Mouse (Mus musculus): ENCODE measurements around the gene Ctbp1.

Ctbp1 gene

DNA sequence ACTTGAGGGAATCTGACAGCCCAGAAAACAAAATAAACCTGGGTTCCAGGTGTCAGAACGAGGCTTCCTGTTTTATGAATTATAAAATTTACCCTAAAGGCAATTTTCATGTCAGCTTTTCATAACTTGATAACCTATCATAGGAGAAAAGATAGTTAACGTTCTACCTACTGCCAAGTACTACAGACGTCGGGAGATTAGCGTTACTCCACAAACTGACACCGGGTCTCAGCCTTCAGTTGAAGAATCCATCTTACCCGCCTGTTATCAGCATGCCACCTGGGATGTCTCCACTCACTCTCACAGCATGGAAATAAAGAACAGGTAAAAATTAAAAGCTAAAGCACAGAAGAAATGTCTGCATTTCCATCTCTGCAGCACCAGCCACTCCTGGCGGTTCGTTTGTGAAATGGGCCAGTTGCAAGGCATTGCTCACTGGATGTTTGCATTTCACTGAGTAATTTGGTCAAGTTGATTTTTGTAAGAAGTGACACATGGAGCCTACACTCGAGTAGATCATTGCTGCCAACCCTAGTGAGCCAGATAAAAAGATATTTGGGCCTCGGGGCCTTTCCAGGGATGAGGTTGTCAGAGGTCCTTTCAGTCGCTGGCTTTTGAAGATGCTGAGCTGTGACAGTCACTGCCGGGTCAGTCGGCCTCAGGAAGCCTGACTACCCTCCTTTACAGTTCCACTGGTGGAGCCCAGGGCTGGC, 66.1 kb downstream of the Ctbp1 start:
- no peak for DNase-seq (ENCODE audit: low read depth, low spot score)

DNA sequence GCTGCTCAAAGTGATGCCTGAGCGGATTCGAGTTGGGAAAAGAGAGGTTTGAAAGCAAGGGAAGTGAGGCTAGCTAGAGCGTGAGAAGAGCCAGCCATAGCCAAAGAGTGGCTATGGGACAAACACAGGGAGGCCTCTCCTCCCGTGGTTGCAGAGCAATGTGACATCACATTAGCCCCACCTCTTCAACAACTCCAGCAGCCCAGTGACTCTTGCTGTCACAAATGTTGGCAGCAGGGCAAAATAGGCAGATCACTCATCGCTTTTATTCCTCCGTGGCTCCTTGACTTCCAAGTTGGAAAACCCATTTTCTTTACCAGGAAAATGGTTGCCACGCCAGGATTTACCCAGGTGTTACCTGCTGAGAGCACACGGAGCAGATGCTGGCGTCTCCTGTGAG, 67.7 kb downstream of the Ctbp1 start:
- no peak for DNase-seq (ENCODE audit: low read depth, low spot score)

DNA sequence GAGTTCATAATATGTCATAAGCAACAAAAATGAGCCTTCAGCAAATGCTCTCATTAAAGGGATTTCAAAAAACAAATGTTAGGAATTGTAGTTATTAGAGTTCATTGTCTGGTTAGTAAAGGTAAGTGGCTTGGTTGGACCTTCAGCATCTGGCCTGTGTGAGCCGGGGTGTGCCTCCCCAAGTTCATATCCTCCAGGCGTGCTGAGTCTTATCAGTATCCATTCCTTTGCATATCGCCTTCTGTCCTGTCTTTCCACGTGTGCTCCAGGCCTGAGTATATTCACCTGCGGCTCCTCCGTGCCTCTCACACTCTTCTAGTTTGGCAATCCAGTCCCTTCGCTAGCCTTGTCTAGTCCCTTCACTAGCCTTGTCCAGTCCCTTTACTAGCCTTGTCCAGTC, 68.5 kb downstream of the Ctbp1 start:
- DNase-seq (ENCODE audit: low read depth, low spot score): no peak

DNA sequence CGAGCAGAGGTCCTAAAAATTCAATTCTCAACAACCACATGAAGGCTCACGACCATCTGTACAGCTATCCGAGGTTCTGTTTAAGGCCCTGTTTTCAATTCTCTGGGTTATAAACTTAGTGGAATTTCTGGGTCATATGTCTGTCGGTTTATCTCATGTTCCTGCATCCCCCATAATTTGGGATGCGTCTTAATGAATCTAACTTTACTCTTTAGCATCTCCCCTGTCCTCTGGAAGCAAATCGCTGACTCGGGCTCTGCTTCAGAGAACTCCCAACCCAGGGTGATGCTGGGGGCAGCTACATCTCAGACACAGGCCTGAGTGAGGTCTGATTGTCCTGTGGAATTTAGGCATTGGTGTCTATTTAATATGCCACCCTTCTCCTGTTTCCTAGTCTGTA, 70.5 kb downstream of the Ctbp1 start:
- no peak for DNase-seq (ENCODE audit: low read depth, low spot score)

DNA sequence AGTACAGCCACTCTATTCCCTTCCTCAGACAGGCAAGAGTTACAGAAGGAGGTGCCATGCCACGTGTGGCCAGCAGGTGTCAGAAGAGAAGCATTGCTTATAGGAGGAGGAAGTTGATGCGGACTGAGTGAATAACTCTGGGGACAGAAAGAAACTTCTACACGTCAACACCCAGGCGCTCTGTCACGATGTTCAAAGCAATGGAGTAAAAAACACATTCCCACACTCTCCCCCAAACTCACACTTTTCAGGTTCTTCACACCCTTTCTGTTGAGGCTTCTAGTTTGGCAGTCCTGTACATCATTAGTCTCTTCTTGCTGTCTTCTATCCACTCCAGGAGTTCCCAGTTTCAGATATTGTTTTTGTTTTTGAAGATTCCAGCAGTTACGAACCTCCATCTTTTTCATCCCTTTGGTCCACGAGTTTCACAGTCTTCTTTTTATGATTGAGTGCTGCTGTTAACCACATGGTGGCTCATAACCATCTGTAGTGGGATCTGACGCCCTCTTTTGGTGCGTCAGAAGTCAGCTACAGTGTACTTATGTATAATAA, 71.0 kb downstream of the Ctbp1 start:
- DNase-seq (ENCODE audit: low read depth, low spot score): peak; percentile 76

DNA sequence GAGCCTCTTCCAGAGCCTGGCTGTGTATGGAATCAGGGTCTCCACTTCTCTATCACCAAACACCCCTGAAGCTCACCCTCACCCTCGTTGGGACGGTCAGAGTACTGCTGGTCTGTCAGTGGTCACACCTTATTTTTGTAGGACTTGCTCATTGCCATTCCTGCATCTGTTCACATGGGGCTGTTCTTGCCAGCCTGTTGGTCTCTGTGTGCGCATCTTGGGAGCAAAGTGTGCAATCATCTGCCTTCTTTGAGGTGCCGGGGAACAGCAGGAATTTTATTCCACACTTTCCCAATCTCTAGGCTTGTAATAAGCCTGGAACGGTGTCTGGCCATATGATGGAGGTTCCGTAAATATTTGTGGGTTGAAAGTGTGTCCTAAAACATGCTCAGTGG, 71.6 kb downstream of the Ctbp1 start:
- DNase-seq (ENCODE audit: low read depth, low spot score): no peak

DNA sequence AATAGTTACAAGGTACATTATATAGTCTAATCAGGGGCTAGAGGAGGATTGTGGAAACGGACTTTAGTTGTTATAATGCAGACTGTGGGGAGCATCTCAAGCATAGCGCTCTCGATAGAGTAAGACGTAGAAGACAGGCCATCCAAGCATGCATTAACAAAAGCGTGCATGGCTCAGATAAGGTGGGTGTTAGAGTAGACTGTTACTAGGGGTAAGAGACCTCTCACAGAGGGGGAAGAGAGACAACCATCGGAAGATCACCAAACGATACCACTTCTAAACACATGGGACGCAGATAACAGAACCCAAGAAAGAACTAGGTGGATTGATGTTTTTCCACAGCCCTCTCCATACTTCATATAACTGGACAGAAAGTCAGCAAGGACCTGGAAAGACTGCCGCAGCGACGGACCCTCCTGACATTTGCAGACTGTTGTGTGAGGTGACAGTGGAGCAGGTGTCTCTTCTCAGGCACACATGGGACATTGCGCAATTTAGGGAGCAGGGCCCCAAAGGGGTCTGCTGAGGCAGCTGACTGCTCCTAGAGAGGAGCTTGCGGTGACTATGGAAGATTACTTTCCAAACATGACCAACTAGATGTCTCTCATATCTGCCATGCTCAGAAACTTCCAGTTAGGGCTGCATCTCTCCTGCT, 72.2 kb downstream of the Ctbp1 start:
- no peak for DNase-seq (ENCODE audit: low read depth, low spot score)

DNA sequence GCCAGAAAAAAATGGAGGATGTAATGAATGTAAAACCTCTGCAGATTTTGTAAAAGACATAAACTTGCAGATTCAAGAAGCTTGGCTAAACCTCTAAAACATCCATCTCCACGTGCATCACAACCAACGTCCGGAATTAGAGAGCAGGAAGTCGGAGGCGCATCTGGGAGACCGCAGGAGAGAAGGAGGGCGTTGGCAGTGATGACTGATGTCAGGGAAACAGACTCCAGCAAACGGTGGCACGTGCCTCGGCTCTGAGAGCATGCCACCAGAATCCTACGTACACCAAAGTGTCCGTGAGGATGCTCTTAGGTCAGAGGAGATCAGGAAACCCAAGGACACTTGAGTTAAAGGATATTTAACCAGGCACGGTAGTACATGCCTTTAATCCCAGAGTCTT, 73.1 kb downstream of the Ctbp1 start:
- DNase-seq (ENCODE audit: low read depth, low spot score): no peak

DNA sequence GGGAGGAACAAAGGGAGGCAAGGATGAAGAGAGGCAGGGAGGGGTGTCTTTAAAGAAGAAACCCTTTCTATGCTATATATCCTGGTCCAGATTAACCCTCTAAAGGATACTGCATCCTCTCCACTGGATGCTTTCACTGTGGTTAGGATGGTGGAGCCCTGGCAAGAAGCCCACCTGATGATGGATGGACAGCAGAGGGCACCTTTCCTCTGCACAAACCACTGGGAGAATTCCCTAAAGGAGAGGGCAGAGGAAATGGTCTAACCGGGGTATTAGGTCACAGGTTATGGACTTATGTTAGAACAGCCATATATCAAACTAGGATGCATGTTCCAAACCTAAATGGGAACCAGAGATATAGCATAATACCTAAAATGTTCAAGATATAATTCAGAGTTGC, 74.7 kb downstream of the Ctbp1 start:
- no peak for DNase-seq (ENCODE audit: low read depth, low spot score)

All from skeletal muscle tissue, adult 2 months (tissue).